Mouse (Mus musculus): ENCODE data around the gene Cldn14. TPM values are rescaled to one million over a fixed set of nuclear protein-coding genes. Genes with fewer than 3 reads are reported as not detected.

Cldn14 gene
- total and polyA plus RNA-seq, 3 experiments, result not detected

- Histone ChIP-seq H3K9me3 (replicated peaks; ENCODE audit: insufficient read depth, low read length) (no peaks in the 10 kb centered on the region), H3K27me3 (ENCODE audit: control insufficient read depth in 1 of 2, insufficient read depth in 2 of 2, low read length in 2 of 2) (no peaks in the 10 kb centered on the region), H3K4me3 (ENCODE audit: control insufficient read depth in 1 of 2, insufficient read depth in 1 of 2, low read depth in 2 of 2, low read length in 2 of 2) (no peak overlapping the region), H3K9ac (ENCODE audit: control insufficient read depth, low read depth, low read length, poor library complexity, severe bottlenecking) (no peak overlapping the region), H3K4me1 (ENCODE audit: control insufficient read depth in 1 of 2, insufficient read depth in 2 of 2, low read length in 2 of 2) (0 out of 4 replicates have a peak, but pooled peaks cover 0 to 4% of the 10 kb centered on the region in 2 experiments), H3K27ac (ENCODE audit: control insufficient read depth, low read depth, low read length) (no peak overlapping the region), H3K79me2 (ENCODE audit: control insufficient read depth, insufficient read depth, low read length, poor library complexity) (no peaks in the 10 kb centered on the region), H3K36me3 (ENCODE audit: control insufficient read depth in 1 of 2, insufficient read depth in 2 of 2, low read length in 2 of 2) (no peaks in the 10 kb centered on the region)
- no peak for TF ChIP-seq HCFC1 (IDR thresholded peaks at IDR 0.05; ENCODE audit: low read depth, low read length)
- no peak for TF ChIP-seq UBTF (IDR thresholded peaks at IDR 0.05; ENCODE audit: borderline replicate concordance, insufficient read depth, low read depth, low read length)
- peak; percentile 22; the same call in 1 of the 2 replicates for TF ChIP-seq RCOR1 (IDR thresholded peaks at IDR 0.05; ENCODE audit: low read depth, low read length)
- peak; percentile 34 to 81 for TF ChIP-seq EP300 (IDR thresholded peaks at IDR 0.05; ENCODE audit: low read depth in 1 of 2, low read length in 2 of 2)
- peak; percentile 80; the same call in 1 of the 2 replicates for TF ChIP-seq TCF12 (IDR thresholded peaks at IDR 0.05; ENCODE audit: low read depth, low read length)
- peak; percentile 56; the same call in 1 of the 2 replicates for TF ChIP-seq ETS1 (IDR thresholded peaks at IDR 0.05; ENCODE audit: low read depth, low read length)
- TF ChIP-seq GATA1 (IDR thresholded peaks at IDR 0.05; ENCODE audit: low read depth, low read length), result peak; percentile 55
- DNase-seq (ENCODE audit: low read depth, low spot score), result peak; percentile 22
These were observed 64.3 kb downstream of the Cldn14 start for GRCm38 (mm10) chr16:93944301-93944700.

- H3K4me3 ChIP-seq (ENCODE audit: control insufficient read depth in 1 of 2, insufficient read depth in 1 of 2, low read depth in 2 of 2, low read length in 2 of 2), result no peak overlapping the region
- H3K27me3 ChIP-seq (ENCODE audit: control insufficient read depth in 1 of 2, insufficient read depth in 2 of 2, low read length in 2 of 2), result no peaks in the 10 kb centered on the region
- no peak overlapping the region for H3K9ac ChIP-seq (ENCODE audit: control insufficient read depth, low read depth, low read length, poor library complexity, severe bottlenecking)
- DNase-seq (ENCODE audit: low read depth, low spot score), result peak; percentile 19
- H3K4me1 ChIP-seq (ENCODE audit: control insufficient read depth in 1 of 2, insufficient read depth in 2 of 2, low read length in 2 of 2), result peaks cover 2 to 7% of the 10 kb centered on the region in 2 experiments; a peak in 1 of 4 replicates
- TF ChIP-seq SMC3 (IDR thresholded peaks at IDR 0.05; ENCODE audit: low read depth, low read length) (peak; percentile 36), NELFE (IDR thresholded peaks at IDR 0.05; ENCODE audit: low read depth, low read length) (no peak), POLR2AphosphoS5 (IDR thresholded peaks at IDR 0.05; ENCODE audit: borderline replicate concordance, low read depth, low read length) (no peak), CTCF (IDR thresholded peaks at IDR 0.05 in 2 of 3, conservative IDR thresholded peaks at IDR 0.05 in 1 of 3; ENCODE audit: control insufficient read depth in 1 of 3, insufficient read depth in 1 of 3, low read depth in 2 of 3, low read length in 3 of 3, poor library complexity in 1 of 3, severe bottlenecking in 1 of 3) (peak in 1 of 3 experiments; percentile 39; a peak in 2 of 6 replicates), GATA1 (IDR thresholded peaks at IDR 0.05; ENCODE audit: low read depth, low read length) (no peak), RAD21 (IDR thresholded peaks at IDR 0.05; ENCODE audit: low read depth, low read length) (peak; percentile 5)
- H3K36me3 ChIP-seq (ENCODE audit: control insufficient read depth in 1 of 2, insufficient read depth in 2 of 2, low read length in 2 of 2), result no peaks in the 10 kb centered on the region
- H3K9me3 ChIP-seq (replicated peaks; ENCODE audit: insufficient read depth, low read length), result no peaks in the 10 kb centered on the region
- H3K79me2 ChIP-seq (ENCODE audit: control insufficient read depth, insufficient read depth, low read length, poor library complexity), result no peaks in the 10 kb centered on the region
- no peak overlapping the region for H3K27ac ChIP-seq (ENCODE audit: control insufficient read depth, low read depth, low read length)
These were observed 65.7 kb downstream of the Cldn14 start for GRCm38 (mm10) chr16:93942796-93943502.

Measured in MEL (cell line).